Comparison of ENCODE assay signal across 20 mouse cellular contexts in the genomic region with DNA sequence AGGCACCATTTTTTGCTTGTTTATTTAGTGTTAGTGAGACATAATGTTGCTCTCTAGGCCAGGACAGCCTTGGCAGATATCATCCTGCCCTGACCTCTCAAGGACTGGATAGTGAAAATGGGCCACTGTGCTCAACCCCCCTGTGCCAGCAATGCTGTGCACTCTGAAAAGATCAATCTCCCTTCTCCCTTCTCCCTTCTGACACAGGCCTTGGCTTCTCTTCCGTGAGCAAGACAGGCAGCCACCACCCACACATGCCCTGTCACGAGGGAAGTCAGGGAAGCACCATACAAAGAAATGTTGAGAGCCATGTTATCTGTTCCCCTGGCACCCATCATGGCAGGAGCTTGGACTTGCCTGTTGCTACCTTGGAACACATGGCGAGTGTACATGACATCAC. TPM values are rescaled to one million over a fixed set of nuclear protein-coding genes. Genes with fewer than 3 reads are reported as not detected.
"Had no signal": no experiment of that assay in that cellular context is flagged by ENCODE, and none has a peak within 500 bp of the region (broad histone marks: within the 10 kb centered on the region; RNA-seq: fewer than 3 reads in every experiment).

No protein-coding gene starts in this region.

- H3K4me1 ChIP-seq: limb, embryonic 12.5 days; limb, embryonic 15.5 days; midbrain, embryonic 15.5 days; neural tube, embryonic 12.5 days; neural tube, embryonic 15.5 days had no signal

- H3K27me3 ChIP-seq: limb, embryonic 12.5 days; limb, embryonic 15.5 days; midbrain, embryonic 12.5 days; midbrain, embryonic 15.5 days; neural tube, embryonic 12.5 days; neural tube, embryonic 15.5 days had no signal

- H3K27ac ChIP-seq: limb, embryonic 12.5 days; limb, embryonic 15.5 days; liver, embryonic 15.5 days; macrophage; midbrain, embryonic 12.5 days; midbrain, embryonic 15.5 days; neural tube, embryonic 12.5 days; neural tube, embryonic 15.5 days; stomach, postnatal 0 days had no signal

- ATAC-seq: midbrain, embryonic 15.5 days had no signal

- H3K9me3 ChIP-seq: limb, embryonic 12.5 days; limb, embryonic 15.5 days; liver, embryonic 15.5 days; midbrain, embryonic 12.5 days; midbrain, embryonic 15.5 days; neural tube, embryonic 12.5 days; neural tube, embryonic 15.5 days had no signal

- H3K4me2 ChIP-seq: limb, embryonic 12.5 days; limb, embryonic 15.5 days; liver, embryonic 11.5 days; liver, embryonic 15.5 days; midbrain, embryonic 12.5 days; midbrain, embryonic 15.5 days; neural tube, embryonic 12.5 days; neural tube, embryonic 15.5 days had no signal

- DNase-seq: kidney, adult 2 months; kidney, postnatal 14 days; kidney, postnatal 4 days; left cerebral cortex, postnatal 4 days; lung, adult 2 months; right cerebral cortex, postnatal 14 days; right cerebral cortex, postnatal 4 days; thymus, adult 18-20 months; thymus, postnatal 36 days had no signal

- H3K36me3 ChIP-seq: limb, embryonic 12.5 days; limb, embryonic 15.5 days; liver, embryonic 15.5 days; midbrain, embryonic 12.5 days; midbrain, embryonic 15.5 days; neural tube, embryonic 12.5 days; neural tube, embryonic 15.5 days had no signal

- H3K9ac ChIP-seq: limb, embryonic 12.5 days; limb, embryonic 15.5 days; liver, embryonic 15.5 days; midbrain, embryonic 12.5 days; midbrain, embryonic 15.5 days; neural tube, embryonic 12.5 days; neural tube, embryonic 15.5 days had no signal

- H3K4me3 ChIP-seq: limb, embryonic 12.5 days; limb, embryonic 15.5 days; liver, embryonic 15.5 days; midbrain, embryonic 12.5 days; midbrain, embryonic 15.5 days; neural tube, embryonic 12.5 days; neural tube, embryonic 15.5 days had no signal

RNA-seq across cellular contexts. Expression of a gene that starts 27.4 kb away (rescaled TPM):
- total RNA-seq: megakaryocyte, adult 5-6 weeks had no signal
- polyA plus RNA-seq: macrophage had no signal
